Mouse (Mus musculus) olfactory bulb, adult 2 months (tissue): Measurements from ENCODE around the gene Gsta4. TPM values are rescaled to one million over a fixed set of nuclear protein-coding genes. Genes with fewer than 3 reads are reported as not detected.
"Not testable (repeated sequence)": the region's sequence is repeated elsewhere in the genome, so short reads cannot be mapped to it uniquely, and the experiment has no call there.

ENCODE experiments used
- H3K27ac ChIP-seq: fragments of 200-500 bp; 2 replicates; pipeline ENCODE4 v1.5.1; 2012; ENCODE audit warnings: low read depth, low read length; ENCODE audit not compliant: insufficient read depth
- H3K4me1 ChIP-seq: fragments of 200-500 bp; 2 replicates; pipeline ENCODE4 v1.6.1; 2012; ENCODE audit warnings: low read length; ENCODE audit not compliant: control insufficient read depth, insufficient read depth
- H3K4me3 ChIP-seq: fragments of 200-500 bp; 2 replicates; pipeline ENCODE4 v1.5.1; 2012; ENCODE audit warnings: mild to moderate bottlenecking, low read depth, low read length, moderate library complexity; ENCODE audit not compliant: insufficient read depth
- CTCF ChIP-seq: fragments of 200-500 bp; IDR thresholded peaks from 2 replicates; pipeline ENCODE4 v1.5.1; 2012; ENCODE audit warnings: low read depth, mild to moderate bottlenecking, low read length, moderate library complexity; ENCODE audit not compliant: insufficient read depth
- POLR2A ChIP-seq: fragments of 200-500 bp; IDR thresholded peaks from 2 replicates; pipeline ENCODE4 v1.6.1; 2012; ENCODE audit warnings: mild to moderate bottlenecking, low read depth, low read length, moderate library complexity; ENCODE audit not compliant: insufficient read depth
- WGBS: fragments of 180-500 bp; shearing (Covaris S2); methylation state at CpG from one replicate; pipeline ENCODE4 v1.1.7; 2018; 5-methylcytosine and 5-hydroxymethylcytosine counted together
- polyA plus RNA-seq: library from polyadenylated mRNA; stranded (reverse); fragments of >200 nt; gene quantifications from 2 replicates; pipeline ENCODE4 v1.2.4, GENCODE M21; 2012; ENCODE audit warnings: low replicate concordance; ENCODE audit not compliant: missing spikeins, insufficient read depth, insufficient read length

Gene Gsta4
- polyA plus RNA-seq, 1 experiment: not detected

GRCm38 (mm10) chr9:78223221-78223902 lies 40.8 kb downstream of the Gsta4 start:
- WGBS: 84% methylated on average over 10 of the region's 10 CpGs
- H3K4me1 ChIP-seq: no peaks in the 10 kb centered on the region
- no peak for TF ChIP-seq POLR2A
- no peak for TF ChIP-seq CTCF
- no peak overlapping the region for H3K27ac ChIP-seq
- H3K4me3 ChIP-seq: no peak overlapping the region

GRCm38 (mm10) chr9:78224418-78224817 lies 41.8 kb downstream of the Gsta4 start:
- no peak overlapping the region for H3K4me3 ChIP-seq
- H3K27ac ChIP-seq: no peak overlapping the region
- WGBS: 100% methylated on average over 2 of the region's 2 CpGs
- no peak for TF ChIP-seq POLR2A
- no peak for TF ChIP-seq CTCF
- H3K4me1 ChIP-seq: no peaks in the 10 kb centered on the region

- H3K4me3 ChIP-seq: no peak overlapping the region
- WGBS: 88% methylated on average over 11 of the region's 11 CpGs
- H3K27ac ChIP-seq: no peak overlapping the region
- TF ChIP-seq CTCF: no peak
- TF ChIP-seq POLR2A: no peak
- no peaks in the 10 kb centered on the region for H3K4me1 ChIP-seq
Measured at GRCm38 (mm10) chr9:78225304-78225703, 42.7 kb downstream of the Gsta4 start.

DNA sequence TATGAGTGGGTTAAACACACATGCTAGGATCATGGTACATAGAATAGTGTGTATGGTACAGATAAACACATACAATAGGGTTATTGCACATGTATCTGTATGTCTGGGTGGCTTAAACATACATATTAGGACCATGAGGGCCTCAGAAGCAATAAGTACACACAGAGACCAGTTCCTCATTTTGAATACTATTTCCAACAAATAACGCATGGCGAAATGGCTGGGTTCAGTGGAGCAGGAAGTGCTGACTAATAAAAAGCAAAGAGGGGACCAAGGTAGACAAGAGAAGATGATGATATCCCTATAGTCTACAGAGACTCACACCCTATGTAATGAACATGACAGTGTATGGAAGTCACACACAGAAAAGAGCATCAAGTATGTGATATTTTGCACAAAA lies 45.5 kb downstream of the Gsta4 start:
- Histone ChIP-seq H3K4me1 (no peaks in the 10 kb centered on the region), H3K27ac (no peak overlapping the region), H3K4me3 (no peak overlapping the region)
- WGBS: 99% methylated on average over 2 of the region's 2 CpGs
- TF ChIP-seq CTCF (no peak), POLR2A (no peak)

- not testable (repeated sequence) for H3K4me1 ChIP-seq, H3K4me3 ChIP-seq, H3K27ac ChIP-seq
- 76% methylated on average over 3 of the region's 3 CpGs for WGBS
Measured at GRCm38 (mm10) chr9:78229658-78230057, 47.1 kb downstream of the Gsta4 start.

GRCm38 (mm10) chr9:78230461-78230860 lies 47.9 kb downstream of the Gsta4 start, which contains the start of gene Gsta1:
Gene Gsta1, plus strand, starts transcription at chr9:78230656.
- not testable (repeated sequence) for H3K27ac ChIP-seq

GRCm38 (mm10) chr9:78233121-78233695 lies 50.6 kb downstream of the Gsta4 start:
- no CpG with 5 or more reads among the region's 10 CpGs for WGBS
- not testable (repeated sequence) for H3K4me3 ChIP-seq, H3K4me1 ChIP-seq, H3K27ac ChIP-seq

More at GRCm38 (mm10) chr9:78230461-78230860, 47.9 kb downstream of the Gsta4 start, which contains the start of gene Gsta1:
- 83% methylated on average over 2 of the region's 3 CpGs for WGBS
- H3K4me1 ChIP-seq, H3K4me3 ChIP-seq: not testable (repeated sequence)

GRCm38 (mm10) chr9:78255683-78256470 lies 73.3 kb downstream of the Gsta4 start:
- H3K4me1 ChIP-seq, H3K4me3 ChIP-seq, H3K27ac ChIP-seq: not testable (repeated sequence)
- 71% methylated on average over 4 of the region's 4 CpGs for WGBS

GRCm38 (mm10) chr9:78256914-78257313 lies 74.3 kb downstream of the Gsta4 start, which contains the start of gene Gm3776:
Gene Gm3776, plus strand, starts transcription at chr9:78257129.
- not testable (repeated sequence) for H3K27ac ChIP-seq, H3K4me1 ChIP-seq, H3K4me3 ChIP-seq
- 88% methylated on average over 2 of the region's 3 CpGs for WGBS

Other genes with a start within 250 kb of the Gsta4 start
- gene Gcm1, start 130.8 kb upstream of the Gsta4 start, polyA plus RNA-seq: not detected in 2 replicates
- gene Fbxo9, start 73.7 kb upstream of the Gsta4 start, polyA plus RNA-seq: not detected in 2 replicates
- gene Ick, start 73.6 kb upstream of the Gsta4 start, polyA plus RNA-seq: not detected in 2 replicates
- gene Gsta1, start 47.9 kb downstream of the Gsta4 start, polyA plus RNA-seq: not detected in 2 replicates
- not detected in 2 replicates for gene Gm3776, start 74.4 kb downstream of the Gsta4 start, polyA plus RNA-seq
- not detected in 2 replicates for gene Gm10639, start 107.1 kb downstream of the Gsta4 start, polyA plus RNA-seq
- not detected in 2 replicates for gene Omt2a, start 132.0 kb downstream of the Gsta4 start, polyA plus RNA-seq
- gene Omt2b, start 144.8 kb downstream of the Gsta4 start, polyA plus RNA-seq: not detected in 2 replicates
- gene Gsta2, start 173.0 kb downstream of the Gsta4 start, polyA plus RNA-seq: not detected in 2 replicates
- gene Dppa5a, start 185.4 kb downstream of the Gsta4 start, polyA plus RNA-seq: not detected in 2 replicates
- gene Ooep, start 196.0 kb downstream of the Gsta4 start, polyA plus RNA-seq: not detected in 2 replicates
- not detected in 2 replicates for gene Ddx43, start 213.0 kb downstream of the Gsta4 start, polyA plus RNA-seq